Mouse (Mus musculus) urinary bladder, postnatal 14 days (tissue): ENCODE measurements at regions not wholly inside any gene's neighbourhood (a gene's known extent, or its start where the extent isn't known, plus 50 kb on each side); places are given as distances from the start of the nearest gene placed in this dataset.

Experiments used
- DNase-seq: peaks from one replicate; pipeline ENCODE4 v3.0.0; 2021; ENCODE audit warnings: low spot score

GRCm38 (mm10) chr16:92920947-92921346, 95.0 kb upstream of the Runx1 start:
- DNase-seq, result no peak

- no peak for DNase-seq
Observed at GRCm38 (mm10) chr16:92917356-92917755, 91.4 kb upstream of the Runx1 start.

DNA sequence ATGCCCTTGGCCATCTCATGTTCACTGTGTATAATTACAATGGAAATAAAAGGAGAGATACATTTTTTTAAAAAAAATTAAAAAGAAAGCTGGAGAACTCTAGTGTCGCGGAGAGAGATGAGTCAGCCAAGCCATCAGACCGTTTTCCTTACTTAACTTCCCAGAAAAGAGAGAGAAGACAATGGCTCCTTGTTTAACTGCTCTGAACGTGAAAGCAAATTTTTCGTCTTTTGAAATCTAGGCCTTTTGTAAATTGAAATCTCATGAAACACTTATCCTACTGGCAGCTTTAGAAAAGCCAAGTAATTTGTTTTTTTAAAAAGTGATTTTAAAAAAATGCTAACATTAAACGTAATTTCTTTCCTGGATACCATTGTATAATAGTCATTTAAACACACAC, 89.7 kb upstream of the Runx1 start:
- DNase-seq, result no peak

DNA sequence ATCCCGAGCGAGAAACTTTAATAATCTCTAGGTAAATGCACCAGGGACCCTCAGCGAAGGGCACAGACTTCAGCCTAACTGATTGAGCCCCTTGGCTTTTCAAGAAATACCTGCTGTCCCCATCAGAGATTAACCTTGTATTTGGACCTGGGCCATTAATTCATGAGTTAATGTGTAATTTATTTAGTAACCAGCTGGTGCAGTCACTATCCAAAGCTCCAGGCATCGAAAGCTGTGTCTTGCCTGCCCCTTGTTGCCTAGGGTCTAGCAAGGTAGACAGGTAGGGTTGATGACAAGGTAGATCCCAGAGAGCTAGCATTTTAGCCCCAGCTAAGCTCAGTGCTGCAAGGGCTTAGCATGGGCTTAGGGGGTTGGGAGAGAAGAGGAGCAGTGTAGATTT, 80.9 kb upstream of the Runx1 start:
- DNase-seq, result no peak

DNA sequence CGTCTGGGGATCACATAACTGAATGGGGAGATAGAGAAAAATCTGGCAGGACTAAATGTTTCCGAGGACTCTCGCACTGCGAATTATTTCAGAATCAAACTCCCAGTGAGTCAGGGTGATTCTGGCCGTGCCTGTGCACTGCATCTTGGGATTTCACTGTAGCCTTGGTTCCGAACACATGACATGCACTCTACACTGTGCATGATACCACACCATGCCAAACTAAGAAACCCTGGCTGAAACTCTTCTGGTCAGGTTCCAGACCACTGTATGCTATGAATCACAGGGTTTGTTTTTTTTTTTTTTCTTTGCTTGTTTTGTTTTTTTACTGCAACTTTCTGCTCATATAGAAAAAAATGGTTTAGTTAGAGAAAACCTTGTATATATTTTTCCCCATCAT, 79.7 kb upstream of the Runx1 start:
- DNase-seq, result no peak

DNA sequence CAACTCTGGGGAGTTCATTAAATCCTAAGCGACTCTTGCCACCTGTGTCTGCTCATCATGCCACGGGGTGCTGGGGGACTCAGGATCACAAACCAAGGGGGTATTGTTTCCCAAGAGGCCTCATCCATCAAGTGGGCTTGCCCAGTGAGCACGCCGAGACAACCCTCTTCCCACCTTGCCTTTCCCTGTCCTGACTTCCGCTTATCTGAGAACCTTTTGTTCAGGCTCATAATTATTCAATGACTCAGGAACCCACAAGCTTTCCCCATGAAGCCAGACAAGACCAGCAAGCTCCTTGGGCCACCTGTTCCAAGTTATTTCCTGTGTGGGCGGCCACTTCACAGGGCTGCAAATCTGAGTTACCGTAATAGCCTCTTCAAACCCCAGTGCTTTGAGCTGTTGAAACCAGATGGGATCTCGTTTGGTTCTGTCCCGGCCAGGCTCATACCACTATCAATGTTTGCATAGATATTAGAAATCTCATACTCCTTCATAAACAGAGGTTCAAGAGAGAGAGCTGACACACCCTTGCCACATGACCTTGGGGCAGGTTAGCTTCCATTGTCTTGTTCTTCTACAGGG, 78.0 kb upstream of the Runx1 start:
- DNase-seq, result peak; percentile 52

DNA sequence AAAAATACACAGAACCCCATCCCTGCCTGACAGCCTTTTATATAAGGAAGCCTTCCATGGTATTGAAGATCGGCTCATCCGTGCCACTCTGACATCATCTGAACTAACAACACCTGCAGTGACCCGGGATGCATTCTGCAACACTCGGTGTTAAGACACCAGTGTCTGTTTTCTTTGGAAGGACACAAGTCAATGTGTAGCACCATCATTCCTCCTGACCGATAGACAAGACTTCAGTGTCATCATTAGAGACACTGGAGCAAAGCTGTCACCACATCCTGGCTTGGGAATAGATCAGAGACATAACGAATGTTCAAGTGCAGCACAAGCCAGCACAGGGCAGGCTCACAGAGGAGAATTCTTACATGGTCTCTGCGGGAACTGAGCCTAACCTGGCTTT, 77.5 kb upstream of the Runx1 start:
- no peak for DNase-seq

DNA sequence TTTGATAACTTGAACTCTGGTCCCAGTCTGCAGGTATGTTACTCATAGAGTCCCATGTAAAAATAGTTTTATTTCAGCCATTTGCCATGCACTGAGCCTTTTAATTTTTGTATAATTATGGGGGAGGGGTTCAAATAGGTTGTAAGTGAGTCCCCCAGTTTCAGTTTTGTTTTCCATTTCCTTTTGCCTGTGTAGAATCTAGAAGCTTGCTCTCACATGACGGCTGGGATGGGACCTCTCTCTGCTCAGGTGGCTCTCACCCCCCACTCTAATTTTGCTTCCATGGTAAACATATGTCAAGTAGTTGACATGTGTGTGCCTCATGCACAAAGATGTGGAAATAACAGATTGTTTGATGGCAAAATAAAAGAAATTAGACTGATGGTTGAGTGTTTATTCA, 73.8 kb upstream of the Runx1 start:
- DNase-seq, result no peak

DNA sequence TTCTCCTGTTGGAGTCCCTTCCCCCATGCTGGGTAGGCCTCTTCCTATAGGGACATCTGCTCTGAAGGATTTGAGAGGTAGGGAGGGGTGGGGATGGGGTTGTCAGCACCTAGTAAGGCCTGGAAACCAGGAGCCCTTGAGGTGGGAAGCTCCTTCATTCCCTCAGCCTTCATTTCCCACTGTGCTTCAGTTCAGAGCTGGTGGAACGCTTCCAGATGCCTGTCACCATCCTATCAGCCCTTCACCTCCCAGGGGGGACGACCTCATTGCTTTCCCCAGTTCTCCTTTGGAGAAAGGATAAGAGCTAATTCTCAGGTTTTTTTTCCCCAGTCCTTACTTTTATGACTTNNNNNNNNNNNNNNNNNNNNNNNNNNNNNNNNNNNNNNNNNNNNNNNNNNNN, 65.8 kb upstream of the Runx1 start:
- DNase-seq, result no peak

DNA sequence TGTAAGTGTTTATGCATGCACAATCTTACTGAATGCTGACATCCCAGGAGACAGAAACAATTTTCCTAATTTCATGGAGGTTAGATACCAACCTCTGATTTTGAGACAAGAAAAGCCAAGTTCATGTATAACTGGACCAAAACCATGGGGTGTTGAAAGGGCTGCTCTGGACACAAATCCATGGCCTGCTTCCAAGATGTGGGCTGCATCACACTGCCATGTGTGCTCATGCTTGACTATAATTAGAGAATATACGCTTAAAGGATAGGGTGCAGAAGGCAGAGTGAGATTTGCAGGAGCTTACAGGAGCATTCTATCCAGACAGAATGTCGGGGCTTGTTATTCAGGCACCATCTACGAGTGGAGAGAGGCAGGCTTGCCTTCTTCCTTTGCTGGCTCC, 64.8 kb upstream of the Runx1 start:
- DNase-seq, result no peak

GRCm38 (mm10) chr16:92889537-92889936, 63.6 kb upstream of the Runx1 start:
- no peak for DNase-seq

DNA sequence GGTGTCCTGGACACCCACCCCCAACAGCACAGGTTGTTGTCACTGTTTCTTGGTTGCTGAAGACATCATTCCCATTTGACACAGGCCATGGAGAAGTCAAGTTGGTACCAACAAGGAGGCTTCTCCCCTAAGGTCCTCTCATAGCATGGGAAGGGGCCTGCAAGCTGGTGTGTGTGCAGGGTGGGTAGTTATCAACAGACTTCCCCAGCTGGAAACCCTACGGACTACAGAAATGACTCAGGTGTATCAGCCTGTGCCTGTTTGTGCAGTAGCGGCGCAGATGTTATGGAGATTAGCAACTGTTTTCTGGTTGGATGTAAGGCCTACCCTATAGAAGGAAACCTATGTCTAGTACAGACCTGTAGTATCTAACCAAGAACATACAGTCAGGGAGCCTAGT, 60.3 kb upstream of the Runx1 start:
- no peak for DNase-seq

- no peak for DNase-seq
Observed at GRCm38 (mm10) chr16:92883821-92884272, 57.9 kb upstream of the Runx1 start.

DNA sequence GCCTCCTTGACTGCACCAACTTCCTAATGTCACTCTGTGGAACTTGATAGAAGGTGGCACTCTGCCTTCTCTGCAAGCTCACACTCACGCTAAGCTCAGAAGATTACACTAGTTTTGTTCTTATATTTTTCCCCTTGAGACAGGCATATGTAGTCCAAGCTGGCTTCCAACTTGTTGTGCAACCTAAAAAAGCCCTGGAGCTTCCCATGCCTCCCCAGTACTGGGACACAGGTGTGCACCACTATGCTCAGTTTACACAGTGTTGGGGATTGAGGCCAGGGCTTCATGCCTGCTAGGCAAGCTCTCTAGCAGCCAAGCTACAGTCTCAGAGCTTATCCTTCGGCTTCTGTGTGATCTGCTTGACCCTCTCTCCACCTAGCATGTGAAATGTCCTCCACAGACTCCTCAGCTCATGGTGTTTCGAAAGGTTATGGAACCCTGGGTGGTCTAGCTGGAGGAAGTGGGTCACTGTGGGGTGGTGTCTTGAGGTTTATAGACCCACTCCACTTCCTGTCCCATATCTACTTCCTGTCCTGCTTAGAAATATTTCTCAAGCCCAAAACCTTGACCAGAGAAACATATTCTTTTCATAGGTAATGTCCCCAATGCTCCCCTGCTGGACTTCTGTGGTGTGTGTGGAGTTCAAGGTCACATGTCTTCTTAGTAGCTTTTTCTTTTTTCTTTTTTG, 54.6 kb upstream of the Runx1 start:
- DNase-seq, result no peak

DNA sequence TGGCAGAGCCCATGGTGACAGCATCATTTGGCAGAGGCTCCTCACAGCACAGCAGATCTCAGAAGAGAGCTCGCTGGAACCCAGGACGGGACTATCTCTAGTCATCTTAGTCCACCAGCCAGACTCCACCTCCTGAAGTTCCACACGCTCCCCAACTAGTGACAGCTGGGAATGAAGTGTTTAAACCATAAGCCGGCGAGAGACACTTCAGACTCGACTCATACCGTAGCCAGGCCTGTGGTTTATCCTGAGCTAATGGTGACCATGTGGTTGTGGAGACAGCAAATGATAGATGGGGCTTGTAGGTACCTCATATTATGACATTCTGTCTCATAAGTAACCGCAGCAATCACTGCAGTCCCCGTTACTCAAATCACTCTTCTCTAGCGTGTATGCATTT, 52.1 kb upstream of the Runx1 start:
- DNase-seq, result no peak
